Mouse (Mus musculus) telencephalon, adult 2 months (tissue): ENCODE data around the gene Dcun1d3.

Experiments
- DNase-seq: peaks from one replicate; pipeline ENCODE4 v3.0.0-alpha.2; 2011; ENCODE audit warnings: low read depth, low spot score

Dcun1d3 gene

GRCm38 (mm10) chr7:119895639-119896512 is at the start of gene Dcun1d3, which contains the start of gene Lyrm1:
Dcun1d3 (minus strand) TSS chr7:119896298.
Lyrm1 (plus strand) TSS chr7:119895861.
- peak; percentile 97 for DNase-seq

GRCm38 (mm10) chr7:119941569-119941968 is 45.5 kb upstream of the Dcun1d3 start:
- no peak for DNase-seq

GRCm38 (mm10) chr7:119937036-119937435 is 40.9 kb upstream of the Dcun1d3 start:
- no peak for DNase-seq

GRCm38 (mm10) chr7:119936321-119936720 is 40.2 kb upstream of the Dcun1d3 start:
- no peak for DNase-seq

- no peak for DNase-seq
Measured at GRCm38 (mm10) chr7:119928783-119929440, 32.8 kb upstream of the Dcun1d3 start.

GRCm38 (mm10) chr7:119921054-119921453 is 25.0 kb upstream of the Dcun1d3 start:
- DNase-seq, result no peak

GRCm38 (mm10) chr7:119920457-119920856 is 24.4 kb upstream of the Dcun1d3 start:
- peak; percentile 9 for DNase-seq

- DNase-seq, result no peak
Measured at GRCm38 (mm10) chr7:119911727-119912126, 15.6 kb upstream of the Dcun1d3 start.

GRCm38 (mm10) chr7:119906523-119907215 is 10.6 kb upstream of the Dcun1d3 start:
- no peak for DNase-seq

- no peak for DNase-seq
Measured at GRCm38 (mm10) chr7:119899386-119900057, 3.4 kb upstream of the Dcun1d3 start.

- no peak for DNase-seq
Measured at GRCm38 (mm10) chr7:119898247-119898856, 2.3 kb upstream of the Dcun1d3 start.

- DNase-seq, result no peak
Measured at GRCm38 (mm10) chr7:119897521-119898109, 1.5 kb upstream of the Dcun1d3 start.

- DNase-seq, result no peak
Measured at GRCm38 (mm10) chr7:119894818-119895544, 1.1 kb downstream of the Dcun1d3 start.

GRCm38 (mm10) chr7:119892742-119893141 is 3.4 kb downstream of the Dcun1d3 start:
- no peak for DNase-seq

GRCm38 (mm10) chr7:119892198-119892597 is 3.9 kb downstream of the Dcun1d3 start:
- no peak for DNase-seq

GRCm38 (mm10) chr7:119887887-119888286 is 8.2 kb downstream of the Dcun1d3 start:
- no peak for DNase-seq

- DNase-seq, result no peak
Measured at GRCm38 (mm10) chr7:119881229-119881628, 14.9 kb downstream of the Dcun1d3 start.

GRCm38 (mm10) chr7:119880345-119880744 is 15.8 kb downstream of the Dcun1d3 start:
- no peak for DNase-seq

- no peak for DNase-seq
Measured at GRCm38 (mm10) chr7:119879171-119879570, 16.9 kb downstream of the Dcun1d3 start.
